Mouse (Mus musculus): ENCODE results near the gene Rpl11. TPM values are rescaled to one million over a fixed set of nuclear protein-coding genes. Genes with fewer than 3 reads are reported as not detected.
"Not testable (repeated sequence)": the region's sequence is repeated elsewhere in the genome, so short reads cannot be mapped to it uniquely, and the experiment has no call there.

Rpl11 gene
- polyA plus RNA-seq (2016; fragmentation: Nextera tagmentation; extraction: Ambion mirVana) = 407 and 486 TPM in 2 replicates

- DNase-seq (ENCODE audit: low spot score) = peak; percentile 96
- no peaks in the 10 kb centered on the region for H3K27me3 ChIP-seq (ENCODE audit: low read depth, poor library complexity, severe bottlenecking)
- H3K4me3 ChIP-seq = peak within 1 kb of the TSS; percentile 89
- H3K4me1 ChIP-seq = peaks cover 27% of the 10 kb centered on the region
- H3K9me3 ChIP-seq (replicated peaks) = no peaks in the 10 kb centered on the region
- peak within 1 kb of the TSS; percentile 96 for H3K27ac ChIP-seq (replicated peaks)
- WGBS = under 1% methylated on average over 21 of the region's 21 CpGs
- H3K36me3 ChIP-seq = peaks cover 41% of the 10 kb centered on the region
Observed at GRCm38 (mm10) chr4:136053247-136053596, at the start of gene Rpl11. Rpl11 (minus strand) TSS chr4:136053428.

- peaks cover 28% of the 10 kb centered on the region for H3K4me1 ChIP-seq
- not testable (repeated sequence) for H3K4me3 ChIP-seq; H3K36me3 ChIP-seq; DNase-seq (ENCODE audit: low spot score); H3K27ac ChIP-seq (replicated peaks); H3K9me3 ChIP-seq (replicated peaks)
- 84% methylated on average over 4 of the region's 4 CpGs for WGBS
- peaks cover 34% of the 10 kb centered on the region for H3K27me3 ChIP-seq (ENCODE audit: low read depth, poor library complexity, severe bottlenecking)
Observed at GRCm38 (mm10) chr4:136101753-136102152, 48.5 kb upstream of the Rpl11 start.

- no peak for DNase-seq (ENCODE audit: low spot score)
- Histone ChIP-seq H3K4me1 (peaks cover 34% of the 10 kb centered on the region), H3K4me3 (no peak overlapping the region), H3K27me3 (ENCODE audit: low read depth, poor library complexity, severe bottlenecking) (peaks cover 34% of the 10 kb centered on the region), H3K9me3 (replicated peaks) (no peaks in the 10 kb centered on the region), H3K36me3 (no peaks in the 10 kb centered on the region), H3K27ac (replicated peaks) (0 out of 2 replicates have a peak overlapping the region, but pooled peaks have one; percentile 14)
- WGBS = 77% methylated on average over 12 of the region's 12 CpGs
Observed at GRCm38 (mm10) chr4:136100396-136101070, 47.3 kb upstream of the Rpl11 start.

GRCm38 (mm10) chr4:136098446-136098845 is 45.2 kb upstream of the Rpl11 start:
- H3K27me3 ChIP-seq (ENCODE audit: low read depth, poor library complexity, severe bottlenecking) = peaks cover 18% of the 10 kb centered on the region
- peaks cover 33% of the 10 kb centered on the region for H3K4me1 ChIP-seq
- H3K9me3 ChIP-seq (replicated peaks) = no peaks in the 10 kb centered on the region
- no peak overlapping the region for H3K27ac ChIP-seq (replicated peaks)
- no peaks in the 10 kb centered on the region for H3K36me3 ChIP-seq
- DNase-seq (ENCODE audit: low spot score) = no peak
- no peak overlapping the region for H3K4me3 ChIP-seq
- WGBS = 94% methylated on average over 3 of the region's 3 CpGs

GRCm38 (mm10) chr4:136096446-136097113 is 43.4 kb upstream of the Rpl11 start:
- 68% methylated on average over 11 of the region's 11 CpGs for WGBS
- Histone ChIP-seq H3K4me3 (no peak overlapping the region), H3K27ac (replicated peaks) (peak overlapping the region; percentile 43), H3K9me3 (replicated peaks) (no peaks in the 10 kb centered on the region), H3K27me3 (ENCODE audit: low read depth, poor library complexity, severe bottlenecking) (peaks cover 7% of the 10 kb centered on the region; the same call in 1 of the 2 replicates), H3K4me1 (peaks cover 33% of the 10 kb centered on the region), H3K36me3 (no peaks in the 10 kb centered on the region)
- DNase-seq (ENCODE audit: low spot score) = no peak

GRCm38 (mm10) chr4:136095490-136096105 is 42.4 kb upstream of the Rpl11 start:
- no peaks in the 10 kb centered on the region for H3K9me3 ChIP-seq (replicated peaks)
- peaks cover 7% of the 10 kb centered on the region; the same call in 1 of the 2 replicates for H3K27me3 ChIP-seq (ENCODE audit: low read depth, poor library complexity, severe bottlenecking)
- peak overlapping the region; percentile 43 for H3K27ac ChIP-seq (replicated peaks)
- peaks cover 33% of the 10 kb centered on the region for H3K4me1 ChIP-seq
- no peak overlapping the region for H3K4me3 ChIP-seq
- no peak for DNase-seq (ENCODE audit: low spot score)
- 81% methylated on average over 9 of the region's 9 CpGs for WGBS
- no peaks in the 10 kb centered on the region for H3K36me3 ChIP-seq

GRCm38 (mm10) chr4:136094519-136095219 is 41.4 kb upstream of the Rpl11 start:
- H3K9me3 ChIP-seq (replicated peaks) = no peaks in the 10 kb centered on the region
- H3K27ac ChIP-seq (replicated peaks) = peak overlapping the region; percentile 43
- peaks cover 36% of the 10 kb centered on the region for H3K4me1 ChIP-seq
- no peaks in the 10 kb centered on the region for H3K36me3 ChIP-seq
- WGBS = 77% methylated on average over 18 of the region's 18 CpGs
- H3K27me3 ChIP-seq (ENCODE audit: low read depth, poor library complexity, severe bottlenecking) = peaks cover 11% of the 10 kb centered on the region
- no peak for DNase-seq (ENCODE audit: low spot score)
- no peak overlapping the region for H3K4me3 ChIP-seq

GRCm38 (mm10) chr4:136092498-136092897 is 39.3 kb upstream of the Rpl11 start:
- 91% methylated on average over 7 of the region's 7 CpGs for WGBS
- no peak overlapping the region for H3K27ac ChIP-seq (replicated peaks)
- H3K4me1 ChIP-seq = peaks cover 51% of the 10 kb centered on the region

GRCm38 (mm10) chr4:136091346-136091745 is 38.1 kb upstream of the Rpl11 start:
- peaks cover 45% of the 10 kb centered on the region for H3K4me1 ChIP-seq
- no peaks in the 10 kb centered on the region for H3K36me3 ChIP-seq
- H3K27me3 ChIP-seq (ENCODE audit: low read depth, poor library complexity, severe bottlenecking) = peaks cover 14% of the 10 kb centered on the region
- H3K27ac ChIP-seq (replicated peaks) = no peak overlapping the region
- H3K9me3 ChIP-seq (replicated peaks) = no peaks in the 10 kb centered on the region
- H3K4me3 ChIP-seq = no peak overlapping the region
- DNase-seq (ENCODE audit: low spot score) = no peak
- 98% methylated on average over 4 of the region's 4 CpGs for WGBS

More at GRCm38 (mm10) chr4:136092498-136092897, 39.3 kb upstream of the Rpl11 start:
- H3K4me3 ChIP-seq = no peak overlapping the region
- DNase-seq (ENCODE audit: low spot score) = no peak
- no peaks in the 10 kb centered on the region for H3K9me3 ChIP-seq (replicated peaks)
- H3K36me3 ChIP-seq = no peaks in the 10 kb centered on the region
- peaks cover 14% of the 10 kb centered on the region for H3K27me3 ChIP-seq (ENCODE audit: low read depth, poor library complexity, severe bottlenecking)

GRCm38 (mm10) chr4:136089748-136090583 is 36.7 kb upstream of the Rpl11 start:
- DNase-seq (ENCODE audit: low spot score) = no peak
- Histone ChIP-seq H3K36me3 (no peaks in the 10 kb centered on the region), H3K9me3 (replicated peaks) (no peaks in the 10 kb centered on the region), H3K27ac (replicated peaks) (peak overlapping the region; percentile 71), H3K4me1 (peaks cover 33% of the 10 kb centered on the region), H3K4me3 (no peak overlapping the region), H3K27me3 (ENCODE audit: low read depth, poor library complexity, severe bottlenecking) (peaks cover 7% of the 10 kb centered on the region)
- 62% methylated on average over 11 of the region's 11 CpGs for WGBS

GRCm38 (mm10) chr4:136088971-136089747 is 35.9 kb upstream of the Rpl11 start:
- no peak for DNase-seq (ENCODE audit: low spot score)
- peak overlapping the region; percentile 71 for H3K27ac ChIP-seq (replicated peaks)
- H3K4me1 ChIP-seq = peaks cover 25% of the 10 kb centered on the region
- H3K9me3 ChIP-seq (replicated peaks) = no peaks in the 10 kb centered on the region
- H3K36me3 ChIP-seq = no peaks in the 10 kb centered on the region
- no peak overlapping the region for H3K4me3 ChIP-seq
- WGBS = 34% methylated on average over 16 of the region's 16 CpGs
- peaks cover 7% of the 10 kb centered on the region for H3K27me3 ChIP-seq (ENCODE audit: low read depth, poor library complexity, severe bottlenecking)
